Mouse (Mus musculus) bone marrow macrophage, adult 2 months (primary cell): Measurements from ENCODE around the gene Gdpgp1.

Experiments used
- CTCF ChIP-seq: IDR thresholded peaks from 2 replicates; pipeline ENCODE4 v1.5.1; 2012; ENCODE audit warnings: low read depth, mild to moderate bottlenecking, low read length, moderate library complexity
- POLR2A ChIP-seq: IDR thresholded peaks from 2 replicates; pipeline ENCODE4 v1.6.1; 2012; ENCODE audit warnings: mild to moderate bottlenecking, low read depth, low read length, borderline replicate concordance

GRCm38 (mm10) chr7:80195576-80196263 is 36.9 kb upstream of the Gdpgp1 start:
- TF ChIP-seq CTCF (no peak), POLR2A (no peak)
